Mouse (Mus musculus): Measurements from ENCODE around the gene Id1.

The Id1 gene

GRCm38 (mm10) chr2:152782656-152783055 lies 46.6 kb downstream of the Id1 start:
- DNase-seq (ENCODE audit: extremely low read depth, low read depth, low spot score), result no peak

GRCm38 (mm10) chr2:152783241-152783640 lies 47.2 kb downstream of the Id1 start:
- no peak for DNase-seq (ENCODE audit: extremely low read depth, low read depth, low spot score)

GRCm38 (mm10) chr2:152784640-152785039 lies 48.6 kb downstream of the Id1 start:
- peak; percentile 98 for DNase-seq (ENCODE audit: extremely low read depth, low read depth, low spot score)

GRCm38 (mm10) chr2:152785446-152786350 lies 49.6 kb downstream of the Id1 start:
- no peak for DNase-seq (ENCODE audit: extremely low read depth, low read depth, low spot score)

Data from fat pad, adult 2 months (tissue).